Mouse (Mus musculus) cortical plate, adult 2 months (tissue): ENCODE data around the gene Txnrd2.

Experiments used
- CTCF ChIP-seq: fragments of 200-500 bp; IDR thresholded peaks from 2 replicates; pipeline ENCODE4 v1.5.1; 2011; ENCODE audit warnings: mild to moderate bottlenecking, control low read depth, low read length; ENCODE audit not compliant: insufficient read depth; ENCODE audit errors: extremely low read depth
- POLR2A ChIP-seq: fragments of 200-500 bp; IDR thresholded peaks from 2 replicates; pipeline ENCODE4 v1.6.1; 2011; ENCODE audit warnings: mild to moderate bottlenecking, low read length, control low read depth; ENCODE audit not compliant: insufficient read depth; ENCODE audit errors: extremely low read depth

DNA sequence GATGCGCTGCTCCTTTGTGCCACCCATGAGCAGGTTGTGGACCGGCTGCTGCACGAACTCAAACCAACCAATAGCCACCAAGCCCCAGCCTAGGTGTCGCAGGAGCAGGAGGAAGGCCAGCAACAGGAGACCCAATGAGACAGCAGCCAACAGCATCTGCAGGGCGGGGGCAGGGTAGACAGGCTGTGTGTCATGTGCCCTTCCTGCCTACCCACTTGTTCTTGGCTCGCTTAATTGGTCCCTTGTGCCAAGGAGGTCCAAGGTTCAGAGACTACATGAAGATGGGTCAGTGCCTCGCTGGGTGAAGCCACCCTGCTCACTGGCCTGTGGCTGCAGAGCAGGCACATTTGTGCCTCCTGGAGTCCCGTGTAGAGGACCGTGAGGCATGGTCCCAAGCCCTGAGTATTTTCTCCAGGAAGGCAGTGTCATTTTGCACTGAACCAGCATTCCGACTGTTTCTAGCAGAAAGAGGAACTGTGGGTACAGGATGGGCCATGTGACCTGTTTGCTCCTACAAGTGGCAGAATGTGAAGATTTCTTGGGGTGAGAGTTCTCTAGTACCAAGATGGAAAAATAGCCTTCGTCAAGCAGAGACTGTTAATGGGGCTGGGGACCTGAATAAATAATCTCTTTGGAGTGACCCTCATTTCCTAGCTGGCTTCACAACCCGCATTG, 14.2 kb upstream of the Txnrd2 start:
- no peak for TF ChIP-seq POLR2A
- no peak for TF ChIP-seq CTCF
